ENCODE assay signal across 9 mouse cellular contexts in the genomic region with DNA sequence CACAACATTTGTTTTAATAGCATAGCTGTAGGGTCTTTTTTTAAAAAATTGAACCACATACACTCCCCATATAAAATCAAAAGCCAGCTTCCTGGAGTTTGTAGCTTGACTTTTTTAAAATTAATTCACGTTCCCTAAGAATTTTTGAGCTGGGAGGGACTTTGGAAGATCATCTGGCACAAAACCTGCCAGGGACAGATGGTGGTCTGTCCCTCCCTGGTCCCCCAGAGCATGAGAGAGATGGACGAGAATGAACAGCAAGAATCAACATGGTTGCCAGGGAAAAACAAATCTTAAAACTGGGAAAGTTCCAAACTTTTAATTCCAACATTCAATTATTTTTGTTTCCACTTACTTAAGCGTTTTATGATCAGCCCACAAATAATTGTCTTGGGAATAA.
"Had no signal": no experiment of that assay in that cellular context is flagged by ENCODE, and none has a peak within 500 bp of the region (broad histone marks: within the 10 kb centered on the region; RNA-seq: fewer than 3 reads in every experiment).

No protein-coding gene starts in this region.

- DNase-seq: liver, postnatal 0 days; lung, adult 2 months; lung, postnatal 14 days; lung, postnatal 36 days; midbrain, embryonic 14.5 days; right cerebral cortex, postnatal 14 days; thymus, adult 2 months; thymus, postnatal 25 days; thymus, postnatal 4 days had no signal
